Mouse (Mus musculus): ENCODE results near the gene Olfr1178.

The Olfr1178 gene

DNA sequence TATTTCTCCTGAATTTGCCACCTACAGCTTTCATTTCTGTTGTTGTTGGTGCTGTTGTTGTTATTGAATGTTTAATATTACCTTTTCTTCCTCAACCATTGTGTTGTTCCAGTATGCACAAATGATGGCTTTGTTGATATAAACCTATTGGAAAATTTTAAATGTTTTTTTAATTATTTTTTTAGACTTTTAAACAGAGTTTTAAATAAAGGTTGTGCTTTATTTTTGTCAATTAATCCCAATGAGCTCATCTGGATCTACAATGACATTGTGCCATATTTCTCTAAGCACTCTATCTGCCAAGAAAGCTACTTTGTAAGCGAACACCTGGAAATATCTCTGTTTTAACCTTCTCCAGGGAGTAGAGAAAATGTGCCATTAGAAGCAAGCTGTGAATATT lies at the start of gene Olfr1178:
Olfr1178 (plus strand) TSS at position 301 of the 400 bp plus-strand sequence.
- WGBS = 79% methylated on average over 1 of the region's 1 CpGs

DNA sequence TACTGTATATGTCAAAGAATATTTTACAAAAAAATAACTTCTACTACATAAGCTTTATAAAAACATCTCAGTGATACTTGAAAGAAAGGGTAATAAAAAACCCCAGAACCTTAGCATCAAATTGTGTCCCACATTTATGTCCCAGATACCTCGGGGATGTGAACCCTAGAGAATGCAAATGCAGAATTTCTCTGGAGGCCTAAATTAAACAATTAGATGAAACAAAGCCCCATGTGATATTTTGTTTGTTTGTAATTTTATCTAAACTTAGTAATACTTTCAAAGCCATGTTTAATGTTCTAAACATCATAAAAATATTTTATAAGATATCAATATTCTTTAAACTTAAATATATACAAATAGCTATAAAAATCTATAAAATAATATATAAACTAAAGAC lies 40.5 kb upstream of the Olfr1178 start, which contains the start of gene Olfr1177-ps:
Olfr1177-ps (minus strand) TSS at position 101 of the 400 bp plus-strand sequence.
- 73% methylated on average over 1 of the region's 1 CpGs for WGBS

DNA sequence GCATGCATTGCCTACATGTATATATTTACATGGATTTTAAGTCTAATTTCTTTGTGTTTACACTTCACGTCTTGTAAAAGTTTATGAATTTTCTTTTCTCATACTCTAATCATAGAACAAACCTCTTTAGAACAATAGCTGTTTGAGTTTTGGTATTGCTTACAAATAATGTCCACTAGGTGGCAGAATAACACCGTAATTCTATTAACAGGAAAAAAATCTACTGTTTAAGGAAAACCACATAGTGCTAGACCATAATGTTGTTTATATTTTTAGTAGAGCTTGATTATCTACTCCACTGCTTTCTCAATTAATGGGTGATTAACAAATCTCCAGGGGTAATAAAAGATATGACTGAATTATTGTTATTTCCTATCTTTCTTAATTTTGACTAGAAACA lies 30.6 kb upstream of the Olfr1178 start:
- WGBS = 2% methylated on average over 2 of the region's 2 CpGs

DNA sequence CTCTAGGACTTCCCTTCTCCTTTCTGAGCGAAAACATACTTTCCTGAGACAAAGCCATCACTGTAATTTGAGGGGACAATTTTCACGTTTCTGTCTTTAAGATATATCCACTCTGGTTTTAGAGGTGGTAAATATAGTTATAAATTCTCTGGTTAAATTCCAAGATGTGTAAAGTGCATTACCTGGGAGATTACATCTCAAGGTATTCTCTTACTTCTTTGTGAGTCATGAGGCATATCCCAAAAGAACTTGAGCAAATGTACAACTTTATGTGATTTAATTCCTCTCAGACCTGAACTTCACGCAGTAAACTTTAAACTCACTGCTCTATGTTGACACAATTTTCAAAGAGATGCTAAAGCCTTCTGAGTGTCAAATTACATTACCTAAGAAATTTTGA lies 19.5 kb downstream of the Olfr1178 start, which contains the start of gene Olfr1179:
Olfr1179 (minus strand) TSS at position 101 of the 400 bp plus-strand sequence.
- WGBS = 74% methylated on average over 3 of the region's 3 CpGs

DNA sequence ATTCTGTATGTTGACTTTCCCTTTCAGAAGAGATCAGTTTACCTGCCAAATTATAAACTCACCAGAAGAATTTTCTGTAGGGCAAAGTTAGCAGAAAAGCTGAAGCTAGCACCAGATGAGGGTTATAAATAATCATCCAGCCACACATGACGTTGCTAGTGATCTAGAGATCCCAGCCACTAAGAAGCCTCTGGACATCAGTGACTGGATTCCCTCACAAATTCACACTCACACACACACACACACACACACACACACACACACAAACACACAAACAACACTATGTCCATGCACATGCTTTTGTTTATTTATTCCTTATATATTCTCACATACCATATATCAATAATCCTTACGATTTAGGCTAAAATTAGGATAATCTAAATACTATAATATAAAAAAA lies 32.2 kb downstream of the Olfr1178 start, which contains the start of gene Olfr1180:
Olfr1180 (minus strand) TSS at position 101 of the 400 bp plus-strand sequence.
- 73% methylated on average over 2 of the region's 2 CpGs for WGBS

DNA sequence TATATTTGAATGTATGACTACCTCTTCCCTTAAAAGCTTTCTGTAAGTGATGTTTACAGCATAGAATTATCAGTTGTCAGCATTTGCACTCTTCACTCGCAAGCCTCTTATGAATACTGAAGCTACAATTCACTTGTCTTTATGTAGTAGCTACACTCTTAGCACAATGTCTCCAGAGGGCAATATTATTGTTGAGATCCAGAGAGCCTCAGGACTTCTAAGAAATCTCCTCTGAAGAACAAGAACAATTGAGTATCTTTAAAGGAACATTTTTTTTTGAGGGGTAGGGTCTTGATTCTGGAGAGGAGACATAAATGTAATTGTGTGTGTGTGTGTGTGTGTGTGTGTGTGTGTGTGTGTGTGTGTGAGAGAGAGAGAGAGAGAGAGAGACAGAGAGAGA lies 39.2 kb downstream of the Olfr1178 start, which contains the start of gene Olfr1181:
Olfr1181 (minus strand) TSS at position 101 of the 400 bp plus-strand sequence.
- WGBS = 91% methylated on average over 1 of the region's 1 CpGs

DNA sequence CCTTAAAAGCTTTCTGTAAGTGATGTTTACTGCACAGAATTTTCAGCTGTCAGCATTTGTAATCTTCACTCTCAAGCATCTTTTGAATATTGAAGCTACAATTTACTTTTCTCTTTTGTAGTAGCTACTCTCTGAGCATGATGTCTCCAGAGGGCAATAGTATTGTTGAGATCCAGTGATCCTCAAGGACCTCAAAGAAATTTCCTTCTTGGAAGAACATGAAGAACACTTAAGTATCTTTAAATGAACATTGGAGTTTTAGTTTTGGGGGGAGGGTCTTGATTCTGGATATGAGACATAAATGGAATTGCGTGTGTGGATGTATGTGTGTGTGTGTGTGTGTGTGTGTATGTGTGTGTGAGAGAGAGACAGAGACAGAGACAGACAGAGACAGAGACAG lies 62.2 kb downstream of the Olfr1178 start, which contains the start of gene Gm13757:
Gm13757 (minus strand) TSS at position 101 of the 400 bp plus-strand sequence.
- WGBS = 100% methylated on average over 1 of the region's 1 CpGs

All from cerebral cortex, adult 2 months (tissue).